Mouse (Mus musculus) effector memory CD4-positive, alpha-beta T cell, adult 7 months (primary cell): ENCODE data around the gene Rnf182. TPM values are rescaled to one million over a fixed set of nuclear protein-coding genes. Genes with fewer than 3 reads are reported as not detected.

Experiments used
- polyA plus RNA-seq: library from polyadenylated mRNA; unstranded; fragments of 100-300 nt; shearing (Covaris generic); gene quantifications from one replicate; pipeline ENCODE4 v1.2.1, GENCODE M21; 2017

Rnf182 gene
- 0.24 TPM for polyA plus RNA-seq

DNA sequence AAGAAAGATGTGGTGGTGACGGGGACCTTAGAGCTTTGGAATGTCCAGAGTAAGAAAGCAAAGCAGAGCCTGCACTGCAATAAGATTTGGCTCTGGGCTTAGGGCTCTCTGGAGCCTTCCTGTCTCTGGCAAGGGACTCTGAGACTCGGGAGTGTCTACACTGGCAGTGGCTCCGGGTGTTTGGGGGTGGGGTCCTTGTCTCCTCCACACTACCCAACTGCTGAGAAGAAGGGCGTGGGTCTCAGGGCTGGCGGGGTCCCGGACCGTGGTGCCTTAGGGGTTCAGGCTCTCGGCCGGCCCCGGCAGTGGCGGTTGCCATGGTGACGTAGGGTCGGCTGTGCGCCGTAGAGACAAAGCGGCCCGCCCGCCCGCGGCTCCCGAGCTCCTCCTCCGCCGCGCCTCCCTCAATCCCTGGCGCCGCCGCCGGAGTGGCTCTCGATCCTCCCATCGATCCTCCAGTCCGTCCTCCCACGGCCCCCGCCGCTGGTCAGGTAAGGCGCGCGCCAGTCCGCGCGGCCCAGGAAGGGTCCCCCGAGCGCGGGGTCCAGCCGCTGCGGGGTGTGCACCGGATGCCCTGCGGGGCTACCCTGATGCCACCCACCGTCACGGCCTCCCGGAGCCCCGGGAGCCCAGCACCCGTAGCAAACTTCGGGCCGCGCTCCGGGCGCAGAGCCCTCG, at the start of gene Rnf182:
Gene Rnf182, plus strand, starts transcription at position 134 of the 678 bp plus-strand sequence.

Other genes starting within 250 kb of the Rnf182 start
- 165 TPM for gene Nol7, start 217.3 kb upstream of the Rnf182 start, polyA plus RNA-seq
- 162 TPM for gene Ranbp9, start 134.4 kb upstream of the Rnf182 start, polyA plus RNA-seq
- gene Mcur1, start 55.5 kb upstream of the Rnf182 start, polyA plus RNA-seq = 37.3 TPM
- 24.5 TPM for gene Cd83, start 169.1 kb downstream of the Rnf182 start, polyA plus RNA-seq